Mouse (Mus musculus) right cerebral cortex, adult 2 months (tissue): Measurements from ENCODE around the gene Adsl.

Experiments used
- DNase-seq, 2 experiments: peaks; one replicate each; pipeline ENCODE4 v3.0.0; 2021 to 2022; ENCODE audit warnings: low spot score in 2 of 2

Adsl gene

GRCm38 (mm10) chr15:81007339-81007738, 59.0 kb downstream of the Adsl start:
- no peak for DNase-seq

GRCm38 (mm10) chr15:81007905-81008304, 59.6 kb downstream of the Adsl start:
- no peak for DNase-seq

GRCm38 (mm10) chr15:81008689-81009123, 60.4 kb downstream of the Adsl start:
- peak in 1 of 2 experiments; percentile 62 for DNase-seq

- no peak for DNase-seq
Measured at GRCm38 (mm10) chr15:81010114-81010513, 61.8 kb downstream of the Adsl start.

GRCm38 (mm10) chr15:81011523-81011922, 63.2 kb downstream of the Adsl start:
- no peak for DNase-seq

- no peak for DNase-seq
Measured at GRCm38 (mm10) chr15:81012359-81012758, 64.1 kb downstream of the Adsl start.

GRCm38 (mm10) chr15:81013186-81013585, 64.9 kb downstream of the Adsl start:
- no peak for DNase-seq

GRCm38 (mm10) chr15:81015068-81015744, 66.9 kb downstream of the Adsl start:
- DNase-seq: no peak

GRCm38 (mm10) chr15:81016488-81016887, 68.2 kb downstream of the Adsl start:
- DNase-seq: no peak

- DNase-seq: peak in 1 of 2 experiments; percentile 3
Measured at GRCm38 (mm10) chr15:81017308-81017707, 69.0 kb downstream of the Adsl start.
